Mouse (Mus musculus) liver, embryonic 16.5 days (tissue): ENCODE measurements around the gene Tmem206. TPM values are rescaled to one million over a fixed set of nuclear protein-coding genes. Genes with fewer than 3 reads are reported as not detected.

Source experiments
- ATAC-seq: fragments of 200-750 bp; cut with Nextera tagmentation; 2 replicates; pipeline ENCODE4 v1.8.0; 2017; ENCODE audit warnings: low read depth, mild to moderate bottlenecking, moderate number of reproducible peaks, moderate library complexity
- H3K27ac ChIP-seq: fragments of 300-500 bp; sonication (generic); 2 replicates; pipeline ENCODE4 v1.5.1; 2014; ENCODE audit warnings: mild to moderate bottlenecking, low read length
- H3K27me3 ChIP-seq: fragments of 300-500 bp; sonication (generic); 2 replicates; pipeline ENCODE4 v1.6.1; 2014; ENCODE audit warnings: low read depth, low read length, mixed read lengths; ENCODE audit not compliant: control insufficient read depth, insufficient read depth
- H3K36me3 ChIP-seq: fragments of 300-500 bp; sonication (generic); 2 replicates; pipeline ENCODE4 v1.6.1; 2014; ENCODE audit warnings: mild to moderate bottlenecking; ENCODE audit not compliant: control insufficient read depth, insufficient read depth
- H3K4me1 ChIP-seq: fragments of 300-500 bp; sonication (generic); 2 replicates; pipeline ENCODE4 v1.6.1; 2014; ENCODE audit warnings: low read depth, low read length, mixed read lengths; ENCODE audit not compliant: control insufficient read depth
- H3K4me2 ChIP-seq: fragments of 300-500 bp; sonication (generic); 2 replicates; pipeline ENCODE4 v1.6.1; 2014; ENCODE audit warnings: low read depth, low read length, mixed read lengths
- H3K4me3 ChIP-seq: fragments of 300-500 bp; sonication (generic); 2 replicates; pipeline ENCODE4 v1.5.1; 2014; ENCODE audit warnings: low read depth, mild to moderate bottlenecking, low read length
- H3K9ac ChIP-seq: fragments of 300-500 bp; sonication (generic); 2 replicates; pipeline ENCODE4 v1.6.1; 2014; ENCODE audit warnings: low read depth, low read length
- H3K9me3 ChIP-seq: fragments of 300-500 bp; sonication (generic); replicated peaks from 2 replicates; pipeline ENCODE4 v1.6.1; 2016; ENCODE audit warnings: low read length; ENCODE audit not compliant: control insufficient read depth
- WGBS: fragments of 180-500 bp; shearing (Covaris S2); extraction: QIAGEN DNeasy Blood & Tissue Kit; methylation state at CpG from one replicate; pipeline ENCODE4 v1.1.7; 2014; ENCODE audit not compliant: insufficient replicate concordance; 5-methylcytosine and 5-hydroxymethylcytosine counted together
- polyA plus RNA-seq: library from polyadenylated mRNA; unstranded; fragments of >200 nt; fragmentation: Nextera tagmentation; extraction: Ambion mirVana; gene quantifications from 2 replicates; pipeline ENCODE4 v1.2.1, GENCODE M21; 2015

The Tmem206 gene
- polyA plus RNA-seq, 1 experiment from 2014 or later = 6.1 TPM

DNA sequence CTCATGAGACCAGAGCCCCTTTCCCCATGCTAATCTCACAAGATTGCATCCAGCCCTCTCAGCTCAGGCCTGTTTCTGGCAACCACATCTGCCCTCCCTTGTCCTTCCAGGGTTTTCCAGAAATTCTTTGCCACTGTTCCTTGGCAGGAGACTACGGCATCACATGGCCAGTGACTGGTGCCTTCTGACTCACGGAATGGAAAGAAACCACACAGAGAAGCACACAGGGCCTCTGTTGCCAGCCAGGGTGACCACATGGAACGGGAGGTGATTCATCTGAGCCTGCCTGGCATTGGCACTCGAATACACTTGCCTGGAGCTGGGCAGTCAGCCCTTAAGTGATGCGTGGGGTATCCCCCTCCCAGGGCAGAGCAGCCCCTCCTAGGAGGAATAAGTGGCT lies 33.4 kb upstream of the Tmem206 start:
- Histone ChIP-seq H3K4me2 (no peak overlapping the region), H3K4me1 (no peaks in the 10 kb centered on the region), H3K9me3 (no peaks in the 10 kb centered on the region), H3K36me3 (no peaks in the 10 kb centered on the region), H3K27me3 (no peaks in the 10 kb centered on the region), H3K27ac (no peak overlapping the region), H3K9ac (no peak overlapping the region), H3K4me3 (no peak overlapping the region)
- ATAC-seq = no peak
- WGBS = 50% methylated on average over 5 of the region's 5 CpGs

DNA sequence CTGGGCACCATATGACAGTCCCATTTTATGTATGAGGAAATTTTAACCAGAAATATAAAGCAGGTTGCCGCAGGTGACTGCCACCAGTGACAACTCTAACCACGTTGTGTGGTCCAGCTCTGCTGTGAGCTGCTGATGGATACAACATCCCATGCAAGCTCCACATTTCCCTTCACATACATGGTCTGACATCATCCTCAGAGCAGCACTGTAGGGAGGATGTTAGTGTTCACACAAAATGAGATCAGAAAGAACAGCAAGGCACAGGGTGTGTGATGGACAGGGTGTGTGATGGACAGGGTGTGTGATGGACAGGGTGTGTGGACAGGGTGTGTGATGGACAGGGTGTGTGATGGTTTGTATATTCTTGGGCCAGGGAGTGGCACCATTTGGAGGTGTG lies 32.7 kb upstream of the Tmem206 start:
- ATAC-seq = no peak
- Histone ChIP-seq H3K27ac (no peak overlapping the region), H3K4me1 (no peaks in the 10 kb centered on the region), H3K4me2 (no peak overlapping the region), H3K9ac (no peak overlapping the region), H3K9me3 (no peaks in the 10 kb centered on the region), H3K27me3 (no peaks in the 10 kb centered on the region), H3K36me3 (no peaks in the 10 kb centered on the region), H3K4me3 (no peak overlapping the region)
- WGBS = 55% methylated on average over 2 of the region's 2 CpGs

DNA sequence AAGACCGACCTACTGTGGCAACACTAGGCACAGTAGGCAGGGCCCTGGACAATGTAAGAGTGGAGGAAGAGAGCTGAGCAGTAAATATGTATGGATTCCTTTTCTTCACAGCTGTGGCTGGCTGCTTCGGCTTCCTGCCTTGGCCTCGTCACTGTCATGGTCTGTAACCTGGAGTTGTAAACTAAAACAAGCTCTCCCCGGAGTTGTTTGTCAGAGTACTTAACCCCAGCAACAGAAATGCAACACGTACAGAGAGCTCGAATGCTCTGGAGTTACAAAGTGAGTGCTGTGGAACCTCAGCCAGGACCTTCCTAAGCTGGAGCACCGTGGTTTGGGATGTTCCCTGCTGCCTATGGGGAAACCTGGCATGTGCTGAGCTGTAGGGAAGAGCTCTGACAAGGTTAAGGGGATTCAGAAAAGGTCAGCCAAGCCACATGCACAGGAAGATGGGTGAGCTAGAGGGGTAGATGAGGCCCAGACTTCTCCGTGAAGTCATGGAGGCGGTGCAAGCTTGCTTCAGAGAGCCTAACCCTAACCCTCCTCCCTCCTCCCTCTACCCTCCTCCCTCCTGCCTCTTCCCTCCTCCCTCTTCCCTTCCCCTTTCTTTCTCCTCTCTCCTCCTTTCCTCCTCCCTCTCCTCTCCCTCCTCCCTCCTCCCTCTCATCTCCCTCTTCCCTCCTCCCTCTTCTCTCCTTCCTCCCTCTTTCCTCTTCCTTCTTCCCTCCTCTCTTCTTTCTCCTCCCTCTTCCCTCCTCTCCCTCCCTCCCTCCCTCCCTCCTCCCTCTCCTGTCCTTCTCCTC lies 31.5 kb upstream of the Tmem206 start:
- Histone ChIP-seq H3K27me3 (no peaks in the 10 kb centered on the region), H3K9me3 (no peaks in the 10 kb centered on the region), H3K4me1 (no peaks in the 10 kb centered on the region), H3K27ac (no peak overlapping the region), H3K4me2 (no peak overlapping the region), H3K4me3 (no peak overlapping the region), H3K36me3 (no peaks in the 10 kb centered on the region), H3K9ac (no peak overlapping the region)
- WGBS = 48% methylated on average over 9 of the region's 9 CpGs
- ATAC-seq = no peak

DNA sequence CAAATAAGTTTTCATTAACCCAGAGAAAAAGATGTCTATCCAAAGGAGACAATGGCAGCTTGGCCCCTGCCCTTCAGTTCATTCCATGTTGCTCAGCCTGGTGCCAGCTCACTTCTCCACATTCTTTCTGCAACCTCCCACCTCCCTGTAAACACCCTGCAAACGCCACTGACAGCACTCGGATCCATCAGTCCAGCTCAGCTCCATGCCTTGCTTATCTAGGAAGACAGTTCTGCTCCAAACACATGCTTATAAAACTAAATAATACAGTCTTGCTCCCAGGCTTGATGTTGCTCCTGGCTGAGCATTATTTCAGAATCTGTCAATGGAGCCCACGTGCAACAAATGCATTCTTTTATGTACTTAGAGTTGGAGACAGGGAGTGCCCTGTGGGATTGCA lies 29.9 kb upstream of the Tmem206 start:
- no peak overlapping the region for H3K4me2 ChIP-seq
- H3K27me3 ChIP-seq = no peaks in the 10 kb centered on the region
- H3K4me3 ChIP-seq = no peak overlapping the region
- H3K4me1 ChIP-seq = no peaks in the 10 kb centered on the region
- H3K9me3 ChIP-seq = no peaks in the 10 kb centered on the region
- H3K27ac ChIP-seq = no peak overlapping the region
- no peaks in the 10 kb centered on the region for H3K36me3 ChIP-seq
- no peak for ATAC-seq
- 36% methylated on average over 3 of the region's 3 CpGs for WGBS
- no peak overlapping the region for H3K9ac ChIP-seq

DNA sequence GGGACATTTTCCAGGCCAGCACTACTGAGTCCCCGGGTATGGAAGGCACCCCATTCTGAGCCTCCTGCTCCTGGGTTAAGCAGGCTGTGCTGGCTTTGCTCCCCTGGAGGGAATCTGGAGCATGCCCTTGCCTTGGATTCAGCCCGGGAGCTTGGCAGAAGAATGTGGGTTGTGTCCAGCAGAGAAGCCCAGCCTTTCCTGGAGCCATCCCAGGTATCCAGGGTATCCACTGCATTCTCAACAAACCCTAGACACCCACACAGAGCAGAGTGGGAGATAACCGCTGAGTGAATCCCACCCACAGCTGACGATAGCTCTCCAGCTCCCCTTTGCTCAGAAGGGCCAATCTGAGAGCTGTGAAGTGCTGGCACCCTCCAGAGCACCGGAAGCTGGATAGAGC lies 29.3 kb upstream of the Tmem206 start:
- ATAC-seq = no peak
- H3K27ac ChIP-seq = no peak overlapping the region

DNA sequence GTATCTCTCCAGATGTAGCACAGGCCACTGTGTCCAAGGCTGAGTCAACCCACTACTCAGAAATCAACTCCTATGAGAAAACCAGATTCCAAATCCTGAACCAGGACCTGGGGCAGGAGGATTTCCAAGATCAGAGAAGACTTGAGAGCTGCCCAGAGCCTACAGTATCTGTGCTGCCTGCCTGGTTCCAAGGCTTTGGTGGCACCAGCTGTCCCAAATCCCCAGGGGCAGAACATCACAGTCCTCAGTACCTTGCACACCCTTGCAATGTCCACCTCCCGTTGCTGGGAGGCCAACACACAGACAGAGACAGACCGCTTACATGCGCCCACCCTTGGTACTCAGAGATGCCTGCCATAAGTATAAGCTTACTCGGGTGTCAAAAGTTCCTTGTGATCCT lies 27.4 kb upstream of the Tmem206 start:
- Histone ChIP-seq H3K4me3 (no peak overlapping the region), H3K27ac (no peak overlapping the region), H3K9me3 (no peaks in the 10 kb centered on the region), H3K4me1 (no peaks in the 10 kb centered on the region), H3K36me3 (no peaks in the 10 kb centered on the region), H3K27me3 (no peaks in the 10 kb centered on the region), H3K9ac (no peak overlapping the region), H3K4me2 (no peak overlapping the region)
- 65% methylated on average over 4 of the region's 4 CpGs for WGBS
- no peak for ATAC-seq

More for the DNA sequence above, 29.3 kb upstream of the Tmem206 start:
- Histone ChIP-seq H3K4me3 (no peak overlapping the region), H3K9ac (no peak overlapping the region), H3K36me3 (no peaks in the 10 kb centered on the region), H3K4me1 (no peaks in the 10 kb centered on the region), H3K4me2 (no peak overlapping the region), H3K27me3 (no peaks in the 10 kb centered on the region), H3K9me3 (no peaks in the 10 kb centered on the region)
- 64% methylated on average over 5 of the region's 5 CpGs for WGBS

DNA sequence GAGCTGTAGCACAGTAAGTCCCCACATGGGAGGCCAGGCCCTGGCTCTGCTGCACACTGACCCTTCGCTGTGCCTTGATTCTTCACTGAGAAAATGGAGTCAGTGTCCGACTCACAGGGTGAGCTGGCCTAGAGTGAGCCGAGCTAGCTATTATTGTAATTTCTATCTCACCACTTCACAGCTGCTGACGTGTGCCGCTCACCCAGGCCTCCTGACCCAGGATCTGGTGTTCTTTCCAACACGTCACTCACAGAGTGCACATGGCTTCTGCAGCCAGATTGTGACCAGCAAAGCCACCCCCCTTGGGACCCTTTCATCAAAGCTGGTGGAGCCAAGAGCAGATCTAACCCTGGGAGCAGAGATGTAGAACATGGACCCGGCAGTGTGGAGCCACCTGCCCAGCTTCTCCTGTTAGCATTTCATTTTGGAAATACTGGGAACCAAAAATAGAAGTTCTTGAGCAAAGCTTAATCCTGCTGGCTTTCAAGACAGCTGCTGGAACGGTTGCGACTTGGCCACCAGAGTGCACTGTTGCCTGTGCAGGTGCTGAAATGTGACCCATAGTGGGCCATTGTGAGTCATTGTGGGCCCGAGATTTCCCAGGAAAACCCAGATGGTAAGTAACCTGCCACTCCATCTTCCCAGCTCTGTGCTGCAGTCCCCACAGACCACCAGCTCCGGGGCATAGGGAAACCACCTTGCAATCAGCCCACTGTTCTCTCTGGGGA lies 26.3 kb upstream of the Tmem206 start:
- H3K9me3 ChIP-seq = no peaks in the 10 kb centered on the region
- H3K4me2 ChIP-seq = no peak overlapping the region
- ATAC-seq = no peak
- H3K27me3 ChIP-seq = no peaks in the 10 kb centered on the region
- no peaks in the 10 kb centered on the region for H3K4me1 ChIP-seq
- H3K9ac ChIP-seq = no peak overlapping the region
- 46% methylated on average over 11 of the region's 11 CpGs for WGBS
- no peaks in the 10 kb centered on the region for H3K36me3 ChIP-seq
- no peak overlapping the region for H3K4me3 ChIP-seq
- no peak overlapping the region for H3K27ac ChIP-seq

DNA sequence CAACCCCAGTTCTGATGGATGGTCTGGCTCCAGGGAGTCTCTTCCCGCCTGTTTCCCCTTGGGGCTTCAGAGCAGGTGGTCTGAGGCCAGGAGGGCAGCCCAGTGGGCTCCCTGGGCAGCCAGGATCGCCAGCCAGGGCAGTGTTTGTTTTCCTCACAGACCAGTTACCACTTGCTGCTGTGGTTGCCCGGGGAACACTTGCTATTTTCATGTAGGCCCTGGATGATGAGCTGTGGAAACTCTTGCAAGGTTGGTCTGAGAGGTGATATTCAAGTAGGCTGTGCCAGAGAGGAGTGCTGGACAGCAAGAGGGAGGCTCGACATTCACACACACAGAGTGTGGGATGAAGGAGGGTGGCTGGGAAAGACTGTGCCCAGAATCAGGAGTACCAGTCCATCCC lies 23.8 kb upstream of the Tmem206 start:
- no peak for ATAC-seq
- H3K27me3 ChIP-seq = no peaks in the 10 kb centered on the region
- H3K4me3 ChIP-seq = no peak overlapping the region
- H3K9ac ChIP-seq = no peak overlapping the region
- H3K9me3 ChIP-seq = no peaks in the 10 kb centered on the region
- no peak overlapping the region for H3K4me2 ChIP-seq
- no peaks in the 10 kb centered on the region for H3K36me3 ChIP-seq
- H3K27ac ChIP-seq = no peak overlapping the region
- no peaks in the 10 kb centered on the region for H3K4me1 ChIP-seq
- 40% methylated on average over 4 of the region's 4 CpGs for WGBS

DNA sequence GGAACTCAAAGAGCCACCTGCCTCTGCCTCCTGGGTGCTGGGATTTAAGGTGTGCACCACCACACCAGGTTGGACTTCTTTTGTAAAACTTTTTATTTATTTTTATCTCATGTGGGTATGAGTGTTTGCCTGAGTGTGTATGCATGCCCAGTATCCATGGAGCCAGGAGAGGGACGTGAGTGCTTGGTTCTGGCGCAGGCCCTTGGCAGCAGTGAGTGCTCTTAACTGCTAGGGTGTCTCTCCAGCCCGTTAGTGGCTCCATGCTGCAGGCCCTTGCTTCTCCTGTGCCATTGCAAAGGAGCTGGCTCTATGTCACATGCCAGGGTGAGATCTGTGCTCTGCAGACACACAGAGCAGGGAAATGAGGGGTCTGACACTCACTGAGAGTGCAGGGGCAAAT lies 22.0 kb upstream of the Tmem206 start:
- no peaks in the 10 kb centered on the region; the same call in 1 of the 2 replicates for H3K9me3 ChIP-seq
- H3K4me1 ChIP-seq = no peaks in the 10 kb centered on the region
- no peak overlapping the region for H3K4me3 ChIP-seq
- 50% methylated on average over 3 of the region's 3 CpGs for WGBS
- H3K4me2 ChIP-seq = no peak overlapping the region
- no peak overlapping the region for H3K9ac ChIP-seq
- no peak for ATAC-seq
- no peaks in the 10 kb centered on the region for H3K27me3 ChIP-seq
- H3K36me3 ChIP-seq = peaks cover 2% of the 10 kb centered on the region; the same call in 1 of the 2 replicates
- no peak overlapping the region for H3K27ac ChIP-seq
